Mouse (Mus musculus): Measurements from ENCODE around the gene Ano1.

DNA sequence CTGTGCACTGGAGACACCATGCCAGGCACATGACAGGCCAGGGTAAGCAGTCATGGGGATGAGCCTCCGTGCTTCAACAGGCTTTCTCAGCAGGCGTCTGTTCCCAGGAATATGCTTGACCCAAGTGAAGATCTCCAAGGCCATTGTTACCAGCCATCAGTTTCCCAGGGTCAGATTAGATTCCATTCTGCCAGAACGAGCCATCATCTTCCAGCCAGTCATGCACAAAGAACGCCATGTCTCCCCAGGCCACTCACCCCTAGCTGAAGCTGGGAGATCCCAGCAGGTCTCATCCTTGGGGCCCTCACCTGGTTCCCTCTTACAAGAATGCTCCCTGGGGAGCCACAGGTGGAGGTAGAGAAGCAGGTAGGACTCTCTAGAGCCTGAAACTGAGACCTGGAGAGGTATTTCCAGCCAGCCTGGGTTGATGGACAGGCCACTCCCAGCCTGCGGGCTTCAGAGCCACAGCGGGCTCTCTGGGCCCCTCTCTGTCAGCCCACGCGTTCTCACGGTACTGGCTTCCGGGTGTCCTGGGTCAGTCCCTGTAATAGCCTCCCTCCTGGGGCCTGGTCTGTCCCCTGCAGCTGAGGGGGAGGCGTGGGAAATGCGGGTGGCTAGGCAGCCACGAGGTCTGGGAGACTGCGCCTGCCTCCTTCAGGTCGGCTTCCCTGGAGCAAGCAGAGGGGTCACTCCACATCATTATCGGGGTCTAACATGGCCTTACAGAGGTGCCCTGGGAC lies 10.9 kb upstream of the Ano1 start:
- no peak for TF ChIP-seq HCFC1 (IDR thresholded peaks at IDR 0.05; ENCODE audit: borderline replicate concordance, insufficient read depth, low read length)
- TF ChIP-seq MAFK (IDR thresholded peaks at IDR 0.05; ENCODE audit: insufficient read depth, low read depth, low read length), result no peak
- TF ChIP-seq ZC3H11A (IDR thresholded peaks at IDR 0.05; ENCODE audit: borderline replicate concordance, low read depth, low read length), result no peak
